Mouse (Mus musculus) neural tube, embryonic 10.5 days (tissue): ENCODE measurements at regions not wholly inside any gene's neighbourhood (a gene's known extent, or its start where the extent isn't known, plus 50 kb on each side); places are given as distances from the start of the nearest gene placed in this dataset.
A peak's percentile ranks its signal among the peaks of the same experiment; 100 is the strongest.

ENCODE experiments used
- DNase-seq: peaks from one replicate; pipeline ENCODE4 v3.0.0-alpha.2; 2017; ENCODE audit warnings: low spot score; ENCODE audit errors: extremely low spot score

DNA sequence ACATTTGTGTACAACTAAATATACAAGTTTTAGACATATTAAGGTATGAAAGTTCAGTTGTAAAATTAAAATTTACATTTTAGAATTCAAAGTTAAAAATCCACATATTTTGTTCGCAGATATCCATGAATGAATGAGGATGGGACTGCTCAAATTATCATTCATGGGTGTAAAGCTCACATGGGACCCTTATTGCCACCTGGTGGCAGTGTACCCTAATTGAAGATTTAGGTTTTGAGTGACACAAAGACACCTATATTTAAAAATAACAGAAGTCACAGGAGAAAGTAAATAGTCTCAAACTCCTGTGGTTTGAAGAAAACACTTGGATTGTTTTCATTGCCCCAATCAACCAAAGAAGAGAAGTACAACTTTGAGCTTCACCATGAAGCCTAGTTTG lies 492.8 kb upstream of the A1bg start:
- no peak for DNase-seq

DNA sequence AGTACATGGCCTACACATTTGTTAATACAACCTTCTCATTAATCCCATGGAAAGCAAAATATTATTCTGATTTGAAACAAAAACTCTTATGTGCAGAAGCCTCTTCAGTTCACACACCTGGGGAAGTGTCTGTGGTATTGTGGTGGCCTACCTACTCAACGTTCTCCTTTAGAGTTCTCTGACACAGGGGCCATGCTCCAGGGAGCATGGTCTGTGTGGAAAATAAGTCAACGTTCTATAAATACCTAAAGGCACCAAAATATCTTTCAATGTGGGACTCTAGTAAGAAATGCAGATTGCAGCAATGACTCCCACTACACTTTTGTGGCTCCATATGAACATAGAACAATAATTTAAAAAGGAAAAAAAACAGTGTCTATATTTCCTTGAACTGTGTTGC lies 489.0 kb upstream of the A1bg start:
- no peak for DNase-seq

DNA sequence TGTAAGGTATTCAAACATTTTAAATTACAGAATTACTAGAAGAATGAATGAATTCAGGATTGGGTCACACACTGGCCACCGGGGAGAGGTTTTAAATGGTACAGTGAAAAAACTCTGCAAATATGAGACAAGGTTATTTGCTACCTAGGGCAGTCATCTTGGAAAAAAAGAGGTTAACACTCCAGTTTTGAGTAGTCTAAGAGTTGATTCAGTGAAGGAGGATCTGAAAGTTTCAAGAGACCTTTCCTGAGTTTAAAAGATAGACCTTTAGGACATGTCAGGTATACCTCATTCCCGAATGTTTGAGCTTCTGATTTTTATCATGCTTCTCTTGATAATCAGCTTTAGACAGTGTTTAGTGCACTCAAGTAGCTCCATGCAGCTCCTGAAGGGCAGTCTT lies 488.0 kb upstream of the A1bg start:
- no peak for DNase-seq

DNA sequence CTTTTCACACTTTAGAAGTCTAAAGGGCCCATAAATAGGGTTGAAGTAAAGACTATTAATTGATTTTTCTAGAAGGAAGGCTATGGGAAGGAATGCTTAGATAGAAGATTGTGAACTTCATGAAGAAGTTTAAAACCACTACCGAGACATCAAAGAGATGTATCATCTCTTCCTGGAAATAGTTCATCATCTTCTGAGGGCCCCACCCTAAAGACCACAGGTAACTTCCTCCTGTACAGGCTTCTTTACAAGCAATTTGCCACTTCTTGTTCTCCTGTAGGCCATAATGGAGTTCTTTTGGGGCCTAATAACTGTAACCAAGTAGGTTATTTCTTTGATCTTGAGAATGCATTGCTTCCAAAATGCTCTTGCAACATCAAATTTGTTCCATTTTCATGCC lies 485.8 kb upstream of the A1bg start:
- DNase-seq = no peak

DNA sequence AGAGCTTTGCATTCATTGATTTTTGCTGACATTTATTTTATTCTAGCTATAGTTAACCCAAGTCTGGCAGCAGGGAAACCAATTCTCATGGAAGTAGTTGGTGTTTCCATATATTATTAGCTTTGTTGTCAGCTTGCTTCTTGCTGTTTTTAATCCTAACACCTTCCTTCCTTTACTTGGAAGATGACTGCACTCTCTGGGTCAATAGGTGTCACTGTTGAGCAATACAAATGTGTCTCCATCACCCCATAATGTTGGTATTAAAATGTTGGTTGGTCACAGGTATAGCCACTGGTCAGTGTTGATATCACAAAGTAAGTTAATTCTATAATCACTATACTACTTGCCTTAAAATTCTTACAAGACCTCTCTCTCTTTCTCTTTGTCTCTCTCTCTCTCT lies 477.9 kb upstream of the A1bg start:
- no peak for DNase-seq

DNA sequence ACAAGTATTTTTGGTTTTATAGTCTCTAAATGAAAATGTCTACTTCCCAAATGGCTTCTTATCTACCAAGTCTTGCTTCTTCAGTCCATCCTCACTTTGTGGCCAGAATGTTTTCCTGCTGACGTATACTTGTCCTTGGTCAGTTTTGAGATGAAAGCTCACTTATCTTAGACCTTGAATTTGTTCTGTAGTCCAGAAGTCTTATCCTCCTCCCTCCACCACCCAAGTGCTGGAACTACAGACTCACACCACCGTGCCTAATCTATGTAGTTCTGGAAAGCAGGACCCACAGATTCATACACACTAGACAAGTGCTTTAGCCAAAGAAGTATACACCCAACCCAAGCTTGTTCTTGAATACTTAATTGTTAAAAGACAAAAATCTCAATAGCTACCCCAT lies 477.2 kb upstream of the A1bg start:
- no peak for DNase-seq

DNA sequence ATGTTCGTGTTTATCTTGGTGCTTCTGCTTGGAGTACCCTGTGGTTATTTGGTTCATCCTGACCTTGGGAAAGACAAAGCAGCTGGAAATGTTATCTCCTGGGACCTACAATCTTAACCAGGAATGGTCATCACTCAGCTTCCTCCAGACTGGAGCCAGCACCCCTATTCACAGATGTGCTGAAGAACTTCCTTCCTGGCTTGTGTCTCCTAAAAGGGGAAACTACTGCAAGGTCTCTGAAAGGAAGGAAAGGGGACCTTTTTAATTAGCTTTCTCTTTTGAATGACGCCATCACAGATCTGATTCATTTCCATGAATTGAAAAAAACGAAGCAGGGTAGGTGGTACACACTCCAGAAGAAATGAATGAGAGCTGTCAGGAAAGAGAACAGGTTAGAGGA lies 476.0 kb upstream of the A1bg start:
- no peak for DNase-seq

DNA sequence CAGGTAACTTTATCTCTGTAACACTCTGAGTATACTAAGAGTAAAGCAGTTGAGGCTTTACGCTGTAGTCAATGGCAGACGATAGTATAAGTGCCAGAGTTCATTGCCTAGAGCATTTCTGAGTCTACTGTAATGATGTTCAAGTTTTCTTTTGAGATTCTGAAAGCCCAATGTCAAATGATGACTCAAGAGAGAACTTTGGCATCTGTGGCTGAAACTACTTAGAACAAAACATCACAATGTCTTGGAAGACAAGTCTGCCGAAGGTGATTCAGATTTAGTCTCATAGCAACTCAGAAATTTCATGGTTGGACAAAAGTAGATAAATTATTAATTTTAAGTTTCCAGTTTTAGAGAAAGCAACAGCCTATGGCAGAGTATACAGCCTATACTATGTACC lies 474.2 kb upstream of the A1bg start:
- DNase-seq = no peak

DNA sequence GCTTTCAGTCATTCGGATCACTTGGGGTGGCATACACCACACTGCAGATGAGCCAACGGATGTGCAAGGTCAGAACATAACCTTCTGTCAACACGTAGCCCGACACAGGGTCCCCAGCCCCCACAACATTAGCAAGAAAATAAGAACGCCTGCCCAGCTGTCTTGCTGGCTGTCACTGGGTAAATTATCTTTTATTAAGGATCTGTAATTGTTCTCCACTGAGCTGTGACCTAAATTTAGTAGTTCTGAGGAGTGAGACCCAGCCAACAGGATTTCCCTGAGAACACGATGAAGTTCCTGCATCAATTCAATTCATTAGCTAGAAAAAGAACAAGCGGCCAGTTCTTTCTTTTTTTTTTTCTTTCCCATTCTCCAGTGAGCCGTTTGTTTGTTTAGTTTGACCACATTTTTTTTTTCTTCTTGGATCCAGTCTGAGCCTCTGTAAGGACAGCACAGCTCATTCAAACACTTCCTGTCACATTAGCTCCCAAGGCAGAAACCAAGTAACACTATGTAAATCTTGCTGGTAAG lies 472.5 kb upstream of the A1bg start:
- peak; percentile 33 for DNase-seq

DNA sequence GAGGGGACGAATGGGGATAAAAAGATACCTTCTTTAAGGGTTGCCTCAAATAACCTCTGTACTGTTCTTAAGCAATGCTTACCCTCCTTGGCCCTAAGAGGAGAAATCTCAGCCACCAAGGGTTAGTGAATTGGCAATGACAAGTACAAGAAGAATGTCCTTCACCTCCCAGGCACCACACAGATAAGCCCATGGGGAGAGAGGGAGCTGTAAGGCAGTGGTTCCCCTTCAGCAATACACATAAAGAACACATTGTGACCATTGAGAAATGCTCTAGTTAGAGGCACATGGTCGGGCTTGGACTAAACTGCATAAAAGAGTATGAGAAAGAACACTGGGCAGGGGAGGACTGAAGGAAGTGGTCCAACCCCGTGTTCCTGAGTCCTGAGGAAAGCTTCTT lies 457.9 kb upstream of the A1bg start:
- DNase-seq = no peak

DNA sequence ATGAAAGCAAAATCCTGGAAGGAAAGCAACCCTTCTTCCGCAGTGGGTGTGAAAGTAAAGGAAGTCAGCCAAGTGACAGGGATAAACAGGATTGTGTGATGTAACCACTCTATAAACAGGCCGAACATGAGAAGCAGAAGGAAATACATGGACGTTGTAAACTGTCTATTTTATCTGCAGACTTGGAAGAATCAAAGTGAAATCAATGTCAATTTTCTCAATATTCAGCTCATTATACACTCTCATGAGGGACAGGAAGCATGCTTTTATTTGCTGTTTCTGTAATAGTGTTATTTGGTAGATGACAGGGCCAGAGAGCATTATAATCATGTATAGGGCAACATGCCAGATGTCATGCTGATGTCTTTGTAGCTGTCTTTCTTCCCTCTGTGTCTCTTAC lies 443.5 kb upstream of the A1bg start:
- no peak for DNase-seq

DNA sequence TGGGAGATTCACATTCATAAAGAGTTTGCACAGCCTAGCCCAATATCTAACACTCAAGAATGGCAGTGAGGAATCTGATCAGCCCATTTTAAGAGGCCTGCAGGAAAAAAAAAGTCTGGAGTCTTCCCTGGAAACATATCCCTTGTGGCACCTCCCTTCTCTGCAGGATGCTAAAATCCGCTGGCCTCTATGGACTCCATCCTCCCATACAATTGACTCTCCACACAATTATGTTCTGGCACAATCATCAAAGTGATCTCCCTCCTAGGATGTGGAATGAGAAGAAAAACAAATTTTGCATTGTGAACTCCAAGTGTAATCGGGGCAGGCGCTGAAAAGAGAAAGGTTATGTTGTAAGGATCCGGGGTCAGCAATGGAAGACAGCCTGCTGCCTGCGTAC lies 442.7 kb upstream of the A1bg start:
- no peak for DNase-seq

DNA sequence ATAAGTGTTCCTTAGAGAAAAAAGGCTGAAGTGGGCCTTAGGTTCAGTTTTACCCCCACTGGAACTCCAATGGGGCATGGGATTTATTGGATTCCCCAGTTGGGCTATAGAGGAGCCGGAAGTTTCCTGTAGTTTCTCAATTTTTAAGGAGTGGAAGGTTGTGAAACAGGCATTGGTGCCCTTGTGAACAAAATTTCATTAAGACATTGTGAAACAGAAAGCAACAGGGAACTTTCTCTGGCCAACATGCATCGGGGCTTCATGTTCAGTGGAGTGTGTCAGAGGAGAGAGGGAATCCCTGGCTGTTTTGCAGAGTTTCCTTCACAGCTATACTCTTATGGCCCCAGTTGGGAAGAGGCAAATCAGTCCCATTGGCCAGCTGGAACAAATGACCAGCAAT lies 441.6 kb upstream of the A1bg start:
- no peak for DNase-seq

DNA sequence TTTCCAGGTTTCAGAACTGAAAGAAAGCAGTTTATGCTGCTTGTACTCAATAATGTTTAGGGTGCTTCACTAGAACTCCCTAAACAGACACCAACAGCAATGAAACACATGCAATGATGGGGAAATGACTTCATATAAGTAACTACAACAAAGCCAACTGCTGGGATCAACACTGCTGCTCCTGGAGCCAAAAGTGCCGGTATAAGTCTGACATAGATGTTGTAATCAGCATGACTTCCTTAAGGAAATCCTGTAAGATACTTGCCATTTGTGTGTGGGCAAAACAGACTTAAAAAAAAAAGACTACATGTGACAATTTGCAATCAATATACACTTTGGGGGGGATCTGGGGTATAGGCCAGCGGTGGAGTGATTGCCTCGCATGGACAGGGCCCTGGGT lies 438.4 kb upstream of the A1bg start:
- DNase-seq = no peak

DNA sequence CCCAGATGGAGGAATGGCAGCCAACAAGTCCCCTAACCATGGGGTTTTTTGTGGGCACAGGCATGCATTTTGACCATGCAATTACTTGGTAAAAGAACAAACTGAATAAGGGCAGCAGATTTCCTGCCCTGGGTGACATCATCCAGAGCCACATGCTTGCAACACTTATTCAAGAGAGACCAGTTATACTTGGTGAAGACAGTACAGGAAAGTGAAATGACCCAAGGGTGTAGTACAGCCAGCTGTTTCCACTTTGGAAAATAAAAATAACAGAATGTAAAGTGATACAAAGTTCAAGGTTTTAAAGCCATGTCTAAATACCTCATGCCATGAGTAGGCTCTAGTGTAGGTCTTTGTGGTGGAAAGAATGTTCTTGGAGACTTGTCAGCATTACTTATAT lies 432.5 kb upstream of the A1bg start:
- no peak for DNase-seq

DNA sequence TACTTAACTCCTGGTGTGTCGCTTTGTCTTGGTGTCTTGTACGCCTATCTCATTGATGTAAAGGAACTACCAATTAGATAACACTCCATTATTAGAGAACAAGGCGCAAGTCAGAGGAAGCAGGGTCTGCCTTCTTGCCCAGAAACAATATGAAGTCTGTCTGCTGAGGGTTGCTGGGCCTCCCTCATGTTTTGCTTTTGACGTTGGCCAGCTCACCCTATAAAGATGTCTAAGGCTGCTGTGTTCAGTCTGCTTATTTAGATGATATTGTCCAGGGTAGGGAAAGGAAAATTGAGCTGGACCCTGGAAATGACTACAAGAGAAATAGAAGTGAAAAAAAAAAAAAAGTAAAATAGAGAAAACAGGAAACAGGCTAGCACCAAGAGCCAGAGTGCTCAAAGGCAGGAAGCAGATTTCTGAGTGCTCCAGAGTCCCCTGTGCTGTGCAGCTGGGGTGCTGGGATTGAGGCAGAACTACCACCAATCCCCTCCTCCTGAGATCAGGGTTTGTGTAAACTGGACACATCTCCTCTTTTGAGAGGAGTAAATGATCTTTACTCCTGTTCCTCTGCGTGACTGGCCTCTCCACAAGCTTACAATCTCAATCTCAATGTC lies 429.0 kb upstream of the A1bg start:
- no peak for DNase-seq

DNA sequence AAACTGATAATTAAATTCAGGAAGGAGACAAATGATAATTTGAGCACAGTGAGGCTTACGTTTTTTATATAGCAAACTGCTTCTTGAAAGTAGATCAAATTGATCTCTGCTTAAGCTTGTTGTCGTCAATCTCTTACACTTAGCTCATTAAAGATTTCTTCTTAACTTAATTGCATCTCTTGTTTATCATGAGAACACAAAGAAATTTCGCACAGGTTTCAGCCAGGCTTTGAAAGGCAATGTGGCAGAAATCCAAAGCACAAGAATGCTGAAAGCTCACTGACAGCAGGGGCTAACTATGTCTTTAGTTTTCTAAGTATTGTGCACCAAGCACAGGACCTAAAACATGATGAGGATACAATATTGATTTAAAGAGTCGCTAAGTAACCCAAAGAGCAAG lies 422.3 kb upstream of the A1bg start:
- no peak for DNase-seq

DNA sequence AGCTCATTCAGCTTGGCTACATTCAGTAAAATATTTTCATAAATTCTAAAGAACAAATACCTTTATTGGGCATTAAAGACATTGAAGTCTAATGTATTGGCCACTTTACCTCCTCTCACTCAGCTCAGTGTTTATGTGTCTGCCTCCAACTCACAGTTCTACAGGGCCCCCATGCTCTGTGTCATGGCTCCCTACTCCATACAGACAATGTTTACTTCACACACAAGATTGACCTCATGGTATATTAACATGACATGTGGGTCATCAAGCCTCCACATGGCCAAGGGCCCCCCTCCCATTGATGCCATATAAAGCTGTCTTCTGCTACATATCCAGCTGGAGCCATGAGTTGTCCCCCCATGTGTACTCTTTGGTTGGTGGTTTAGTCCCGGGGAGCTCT lies 419.8 kb upstream of the A1bg start:
- DNase-seq = no peak

DNA sequence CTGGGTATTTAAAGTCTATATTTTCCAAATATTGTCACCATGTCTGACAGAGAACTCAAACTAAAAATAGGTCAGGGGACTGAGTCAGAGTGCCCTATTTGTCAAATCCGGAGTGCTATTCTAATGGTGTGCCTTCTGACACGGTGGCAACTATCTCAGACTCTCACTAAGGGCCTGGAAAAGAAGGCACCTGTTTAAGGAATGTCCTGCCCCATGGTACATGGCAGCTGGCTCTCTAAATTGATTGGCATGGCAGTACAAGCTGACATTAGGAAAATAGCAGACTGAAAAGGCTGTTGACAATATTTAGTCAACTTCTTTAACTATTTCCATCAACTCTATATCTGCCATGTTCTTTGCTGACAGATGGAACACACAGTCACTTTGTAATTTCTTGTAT lies 405.1 kb upstream of the A1bg start:
- no peak for DNase-seq

DNA sequence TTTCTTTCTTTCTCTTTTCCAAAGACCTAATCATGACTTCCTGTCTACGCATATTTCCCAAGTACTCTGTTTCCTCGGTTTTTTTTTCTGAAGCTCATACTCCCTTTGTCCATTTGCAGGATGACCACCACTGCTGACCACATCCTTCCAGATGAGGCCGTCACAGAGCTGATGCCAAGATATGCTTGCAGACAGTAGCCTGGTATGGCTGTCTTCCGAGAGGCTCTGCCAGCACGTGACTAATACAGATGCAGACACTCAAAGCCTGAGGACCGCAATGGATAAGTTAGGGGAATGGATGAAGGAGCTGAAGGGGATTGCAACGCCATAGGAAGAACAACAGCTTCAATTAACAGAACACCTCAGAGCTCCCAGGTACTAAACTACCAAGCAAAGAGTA lies 399.4 kb upstream of the A1bg start:
- DNase-seq = no peak

DNA sequence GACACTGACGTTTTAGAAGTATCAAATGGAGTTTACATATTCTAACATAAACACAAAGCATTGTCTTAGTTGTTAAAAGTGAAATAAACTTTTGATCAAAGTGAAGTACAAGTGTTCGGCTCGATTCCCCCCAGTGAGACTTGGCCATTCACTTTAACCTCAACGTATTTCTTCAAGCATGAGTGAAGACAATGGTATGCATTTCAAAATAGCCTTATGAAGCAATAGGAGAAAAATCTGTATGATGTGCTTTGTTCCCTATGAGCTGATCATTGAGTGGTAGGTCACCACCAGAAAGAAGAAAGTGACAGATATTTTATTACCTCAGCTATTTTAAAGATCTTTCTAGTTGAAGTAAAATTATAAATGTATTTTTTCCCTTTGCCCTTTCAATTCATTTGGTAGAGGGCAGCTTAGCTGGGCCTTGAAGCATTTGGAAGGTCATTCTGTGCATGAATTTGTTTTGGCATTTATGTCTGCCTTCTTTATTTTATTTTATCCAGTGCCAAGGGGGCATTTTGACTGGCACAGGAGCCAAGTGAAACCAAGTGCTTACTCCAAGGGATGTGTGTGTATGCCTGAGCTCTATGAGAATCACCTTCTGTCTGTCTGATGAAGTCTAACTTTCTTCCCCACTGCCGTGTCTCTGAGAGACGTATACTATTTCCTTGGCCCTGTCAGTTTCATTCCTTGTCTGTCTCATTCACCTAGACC lies 386.8 kb upstream of the A1bg start:
- no peak for DNase-seq

DNA sequence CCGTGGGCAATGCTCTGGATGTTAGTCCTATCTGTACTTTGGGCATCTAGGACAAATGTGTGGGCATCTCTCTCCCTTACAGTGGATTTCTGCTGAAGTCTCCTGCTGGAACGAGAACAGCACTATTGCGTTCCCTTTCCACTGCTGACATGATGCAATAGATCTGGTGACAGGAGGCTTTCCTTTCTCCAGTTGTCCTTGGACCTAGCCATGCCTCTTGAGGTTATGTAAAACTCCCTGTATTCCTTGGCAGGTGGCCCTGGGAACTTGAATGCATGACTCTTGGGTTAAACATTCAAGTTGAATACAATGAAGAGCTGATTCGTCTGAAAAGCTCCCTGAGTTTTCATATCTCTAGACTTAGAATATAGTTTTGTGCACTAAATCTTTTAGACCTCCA lies 386.1 kb upstream of the A1bg start:
- no peak for DNase-seq

DNA sequence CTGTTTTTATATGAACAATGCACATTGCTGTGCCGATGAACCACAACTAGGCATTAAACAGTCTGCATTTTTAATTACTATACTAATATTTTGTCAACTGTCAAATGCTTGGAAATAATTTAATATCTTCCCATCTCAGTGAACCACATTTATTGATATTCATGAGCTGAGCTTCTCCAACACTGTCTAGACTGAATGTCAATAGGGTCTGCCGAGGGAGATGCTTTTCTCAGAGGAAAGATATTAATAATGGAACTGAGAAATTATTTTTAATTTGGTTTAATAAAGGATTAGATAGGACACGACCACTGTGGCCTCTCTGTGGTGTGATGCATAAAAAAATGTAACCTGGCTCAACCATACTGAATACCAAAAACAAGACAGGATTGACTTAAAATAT lies 381.7 kb upstream of the A1bg start:
- DNase-seq = no peak
